Mouse (Mus musculus): ENCODE results near the gene Arfgef2.

DNA sequence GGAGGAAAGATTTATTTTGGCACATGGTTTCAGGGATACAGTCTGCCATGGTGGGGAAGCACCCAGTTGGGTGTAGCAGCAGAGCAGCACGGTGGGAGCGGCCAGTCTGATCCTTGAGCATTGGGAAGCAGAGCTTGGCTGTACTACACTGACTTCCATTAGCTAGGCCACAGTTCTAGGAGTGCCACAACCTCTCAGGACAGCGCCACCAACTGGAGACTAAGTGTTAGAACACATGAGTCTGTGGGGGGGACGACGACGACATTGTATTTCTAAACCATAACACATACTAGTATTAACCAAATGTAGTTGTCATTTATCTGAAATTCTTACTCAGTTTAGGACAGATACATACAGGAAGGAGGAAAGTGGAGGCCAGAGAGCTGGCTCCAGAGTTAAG, 21.0 kb upstream of the Arfgef2 start:
- peak; percentile 51; the same call in 1 of the 2 replicates for TF ChIP-seq HCFC1 (IDR thresholded peaks at IDR 0.05; ENCODE audit: borderline replicate concordance, insufficient read depth, low read length)
- TF ChIP-seq ZNF384 (IDR thresholded peaks at IDR 0.05; ENCODE audit: low read depth, low read length): no peak
- no peak for TF ChIP-seq ZC3H11A (IDR thresholded peaks at IDR 0.05; ENCODE audit: borderline replicate concordance, low read depth, low read length)
- TF ChIP-seq MAFK (IDR thresholded peaks at IDR 0.05; ENCODE audit: insufficient read depth, low read depth, low read length): no peak

All from ES-E14 (cell line).